Mouse (Mus musculus) hindbrain, embryonic 10.5 days (tissue): ENCODE data around the gene Isoc2b. TPM values are rescaled to one million over a fixed set of nuclear protein-coding genes. Genes with fewer than 3 reads are reported as not detected.
"Not testable (repeated sequence)": the region's sequence is repeated elsewhere in the genome, so short reads cannot be mapped to it uniquely, and the experiment has no call there.

Source experiments
- DNase-seq: peaks from one replicate; pipeline ENCODE4 v3.0.0-alpha.2; 2017; ENCODE audit warnings: low spot score
- H3K27ac ChIP-seq: fragments of 300-500 bp; sonication (generic); 2 replicates; pipeline ENCODE4 v1.5.1; 2016; ENCODE audit warnings: mild to moderate bottlenecking, moderate library complexity
- H3K27me3 ChIP-seq: fragments of 300-500 bp; sonication (generic); 2 replicates; pipeline ENCODE4 v1.6.1; 2016; ENCODE audit warnings: mild to moderate bottlenecking; ENCODE audit not compliant: poor library complexity, insufficient read depth, severe bottlenecking
- H3K36me3 ChIP-seq: fragments of 300-500 bp; sonication (generic); 2 replicates; pipeline ENCODE4 v1.6.1; 2016; ENCODE audit warnings: mild to moderate bottlenecking, moderate library complexity
- H3K4me1 ChIP-seq: fragments of 300-500 bp; sonication (generic); replicated peaks from 2 replicates; pipeline ENCODE4 v1.6.1; 2016; ENCODE audit warnings: mild to moderate bottlenecking
- H3K4me3 ChIP-seq: fragments of 300-500 bp; sonication (generic); 2 replicates; pipeline ENCODE4 v1.5.1; 2016; ENCODE audit warnings: mild to moderate bottlenecking, moderate library complexity
- H3K9me3 ChIP-seq: fragments of 300-500 bp; sonication (generic); 2 replicates; pipeline ENCODE4 v1.6.1; 2016; ENCODE audit warnings: mild to moderate bottlenecking, moderate library complexity
- WGBS: fragments of 180-500 bp; shearing (Covaris S2); methylation state at CpG from one replicate; pipeline ENCODE4 v1.1.7; 2016; 5-methylcytosine and 5-hydroxymethylcytosine counted together
- polyA plus RNA-seq: library from polyadenylated mRNA; unstranded; fragments of >200 nt; fragmentation: Nextera tagmentation; extraction: Ambion mirVana; gene quantifications from 2 replicates; pipeline ENCODE4 v1.2.1, GENCODE M21; 2016

The Isoc2b gene
- polyA plus RNA-seq, 1 experiment from 2014 or later: 3.3 TPM

GRCm38 (mm10) chr7:4844245-4844916 is 25.7 kb downstream of the Isoc2b start, which contains the start of gene Shisa7:
TSS of gene Shisa7 (minus strand) at chr7:4844696.
- Histone ChIP-seq H3K4me3 (peak within 1 kb of the TSS; percentile 55), H3K9me3 (0 out of 2 replicates have a peak, but pooled peaks cover 6% of the 10 kb centered on the region), H3K36me3 (no peaks in the 10 kb centered on the region), H3K27ac (peak within 1 kb of the TSS; percentile 77), H3K27me3 (peaks cover 50% of the 10 kb centered on the region), H3K4me1 (peaks cover 40% of the 10 kb centered on the region)
- DNase-seq: peak; percentile 11
- under 1% methylated on average over 41 of the region's 41 CpGs for WGBS

GRCm38 (mm10) chr7:4843604-4844244 is 26.3 kb downstream of the Isoc2b start:
- Histone ChIP-seq H3K27ac (peak overlapping the region; percentile 77), H3K27me3 (peaks cover 55% of the 10 kb centered on the region)

DNA sequence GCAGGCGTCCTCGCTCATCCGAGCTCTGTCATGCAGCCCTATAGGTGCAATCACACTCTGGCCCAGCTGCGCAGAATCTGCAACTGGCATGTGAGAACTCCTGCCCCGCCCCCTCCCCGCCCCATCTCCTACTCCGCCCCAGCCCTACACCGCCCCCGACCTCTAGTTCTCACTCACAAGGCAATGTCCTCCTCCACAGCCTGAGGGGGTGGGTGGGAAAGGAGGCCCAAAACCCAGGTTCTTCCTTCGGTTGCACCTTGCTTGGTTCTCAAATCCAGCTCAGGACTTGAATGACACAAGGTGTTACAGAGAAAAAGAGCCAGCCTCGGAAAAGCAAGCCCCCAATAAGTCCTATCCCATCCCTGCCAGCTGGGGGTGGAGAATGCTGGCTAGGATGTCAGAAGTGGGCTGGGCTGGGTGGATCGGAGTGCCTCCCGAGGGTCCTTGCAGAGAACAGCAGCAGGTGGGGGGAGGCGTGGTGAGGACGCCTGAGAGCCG is 27.4 kb downstream of the Isoc2b start:
- 1% methylated on average over 16 of the region's 16 CpGs for WGBS
- DNase-seq: peak; percentile 55
- Histone ChIP-seq H3K27me3 (peaks cover 61% of the 10 kb centered on the region), H3K9me3 (0 out of 2 replicates have a peak, but pooled peaks cover 6% of the 10 kb centered on the region), H3K4me1 (peaks cover 44% of the 10 kb centered on the region), H3K4me3 (peak overlapping the region; percentile 55), H3K36me3 (no peaks in the 10 kb centered on the region), H3K27ac (peak overlapping the region; percentile 77)

More at GRCm38 (mm10) chr7:4843604-4844244, 26.3 kb downstream of the Isoc2b start:
- under 1% methylated on average over 34 of the region's 34 CpGs for WGBS
- H3K36me3 ChIP-seq: no peaks in the 10 kb centered on the region
- H3K4me3 ChIP-seq: peak overlapping the region; percentile 55
- peaks cover 40% of the 10 kb centered on the region for H3K4me1 ChIP-seq
- peak; percentile 72 for DNase-seq
- 0 out of 2 replicates have a peak, but pooled peaks cover 6% of the 10 kb centered on the region for H3K9me3 ChIP-seq

- H3K4me3 ChIP-seq: peak overlapping the region; percentile 55
- peaks cover 46% of the 10 kb centered on the region for H3K4me1 ChIP-seq
- peak; percentile 34 for DNase-seq
- 56% methylated on average over 5 of the region's 5 CpGs for WGBS
- no peaks in the 10 kb centered on the region for H3K36me3 ChIP-seq
- H3K27me3 ChIP-seq: peaks cover 67% of the 10 kb centered on the region
- H3K9me3 ChIP-seq: 0 out of 2 replicates have a peak, but pooled peaks cover 5% of the 10 kb centered on the region
- no peak overlapping the region; the same call in 1 of the 2 replicates for H3K27ac ChIP-seq
Measured at GRCm38 (mm10) chr7:4842077-4842476, 28.0 kb downstream of the Isoc2b start.

GRCm38 (mm10) chr7:4837639-4838038 is 32.4 kb downstream of the Isoc2b start:
- Histone ChIP-seq H3K27ac (no peak overlapping the region), H3K4me3 (no peak overlapping the region), H3K4me1 (peaks cover 33% of the 10 kb centered on the region), H3K36me3 (no peaks in the 10 kb centered on the region), H3K27me3 (peaks cover 75% of the 10 kb centered on the region), H3K9me3 (0 out of 2 replicates have a peak, but pooled peaks cover 4% of the 10 kb centered on the region)
- 21% methylated on average over 1 of the region's 1 CpGs for WGBS
- DNase-seq: no peak

- peak; percentile 75 for DNase-seq
- H3K4me3 ChIP-seq: peak overlapping the region; percentile 68
- 0 out of 2 replicates have a peak, but pooled peaks cover 6% of the 10 kb centered on the region for H3K9me3 ChIP-seq
- whole genome bisulfite sequencing: under 1% methylated on average over 51 of the region's 51 CpGs
- H3K27ac ChIP-seq: peak overlapping the region; percentile 83
- no peaks in the 10 kb centered on the region for H3K36me3 ChIP-seq
- H3K4me1 ChIP-seq: peaks cover 21% of the 10 kb centered on the region
- H3K27me3 ChIP-seq: peaks cover 70% of the 10 kb centered on the region
Measured at GRCm38 (mm10) chr7:4836351-4836792, 33.7 kb downstream of the Isoc2b start.

DNA sequence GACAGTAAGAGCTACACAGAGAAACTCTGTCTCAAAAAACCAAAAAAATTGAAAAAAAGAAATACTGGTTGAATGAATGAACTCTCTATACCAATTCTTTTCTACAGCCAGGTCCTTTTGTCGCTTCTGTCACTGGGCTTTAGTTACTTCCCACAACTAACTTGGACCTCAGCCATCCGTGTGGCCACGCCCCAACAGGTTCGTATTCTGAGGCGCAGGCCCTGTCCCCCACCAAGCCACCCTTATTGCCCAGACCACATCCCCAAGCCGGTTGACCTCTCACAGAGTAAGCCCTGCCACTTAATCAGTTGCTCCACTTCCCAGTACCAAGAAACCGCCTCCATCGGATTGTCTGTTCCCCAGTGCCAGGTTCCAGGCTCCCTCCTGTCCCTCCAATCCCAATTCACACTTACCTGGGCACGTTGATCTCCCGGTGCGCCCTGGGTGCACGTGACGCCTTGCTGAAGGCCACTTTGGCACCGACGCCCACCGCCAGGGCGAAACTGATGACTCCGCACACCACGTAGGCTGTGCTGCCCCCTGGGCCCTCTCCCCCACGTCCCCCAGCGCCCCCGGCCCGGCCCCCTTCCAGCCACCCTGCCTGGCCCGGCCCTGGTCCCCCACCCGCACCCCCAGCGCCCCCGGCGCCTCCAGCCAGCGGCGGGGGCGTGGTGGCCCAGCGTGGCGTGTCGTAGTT is 34.3 kb downstream of the Isoc2b start:
- 4% methylated on average over 34 of the region's 34 CpGs for WGBS
- peak overlapping the region; percentile 68 for H3K4me3 ChIP-seq
- H3K27ac ChIP-seq: peak overlapping the region; percentile 83
- H3K36me3 ChIP-seq: no peaks in the 10 kb centered on the region
- peaks cover 73% of the 10 kb centered on the region for H3K27me3 ChIP-seq
- no peak for DNase-seq
- H3K9me3 ChIP-seq: 0 out of 2 replicates have a peak, but pooled peaks cover 6% of the 10 kb centered on the region
- H3K4me1 ChIP-seq: peaks cover 20% of the 10 kb centered on the region

DNA sequence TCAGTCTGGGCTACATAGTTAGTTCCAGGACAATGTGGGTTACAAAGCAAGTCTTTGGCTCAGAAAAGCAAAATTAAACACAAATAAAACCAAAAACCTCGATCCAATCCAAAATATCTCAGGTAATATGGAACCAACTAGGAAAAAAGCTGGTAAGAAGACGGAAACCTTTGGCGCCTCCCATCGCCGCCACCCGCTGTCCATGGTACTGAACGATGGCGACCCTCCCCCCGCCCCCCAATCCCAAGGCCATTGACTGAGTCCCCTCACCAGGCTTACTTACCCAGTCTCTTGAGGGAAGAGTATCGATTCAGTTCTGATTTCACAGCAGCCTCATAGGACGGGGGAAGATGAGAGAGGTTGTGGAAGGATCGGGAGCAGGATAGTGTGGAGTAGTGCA is 39.6 kb downstream of the Isoc2b start:
- Histone ChIP-seq H3K4me3 (no peak overlapping the region), H3K27ac (no peak overlapping the region), H3K4me1 (0 out of 2 replicates have a peak, but pooled peaks cover 4% of the 10 kb centered on the region), H3K36me3 (0 out of 2 replicates have a peak, but pooled peaks cover 4% of the 10 kb centered on the region), H3K9me3 (0 out of 2 replicates have a peak, but pooled peaks cover 5% of the 10 kb centered on the region), H3K27me3 (peaks cover 50% of the 10 kb centered on the region)
- 5% methylated on average over 12 of the region's 12 CpGs for WGBS
- DNase-seq: no peak

- Histone ChIP-seq H3K27ac (no peak overlapping the region), H3K4me3 (no peak overlapping the region), H3K36me3 (0 out of 2 replicates have a peak, but pooled peaks cover 4% of the 10 kb centered on the region), H3K4me1 (0 out of 2 replicates have a peak, but pooled peaks cover 12% of the 10 kb centered on the region), H3K27me3 (peaks cover 10% of the 10 kb centered on the region), H3K9me3 (0 out of 2 replicates have a peak, but pooled peaks cover 3% of the 10 kb centered on the region)
- DNase-seq: no peak
- WGBS: 48% methylated on average over 4 of the region's 4 CpGs
Measured at GRCm38 (mm10) chr7:4825365-4825764, 44.7 kb downstream of the Isoc2b start.

GRCm38 (mm10) chr7:4822162-4822907 is 47.7 kb downstream of the Isoc2b start:
- Histone ChIP-seq H3K27me3 (no peaks in the 10 kb centered on the region), H3K4me1 (0 out of 2 replicates have a peak, but pooled peaks cover 12% of the 10 kb centered on the region), H3K4me3 (no peak overlapping the region), H3K9me3 (no peaks in the 10 kb centered on the region), H3K36me3 (no peaks in the 10 kb centered on the region), H3K27ac (no peak overlapping the region)
- 72% methylated on average over 6 of the region's 6 CpGs for WGBS
- no peak for DNase-seq

DNA sequence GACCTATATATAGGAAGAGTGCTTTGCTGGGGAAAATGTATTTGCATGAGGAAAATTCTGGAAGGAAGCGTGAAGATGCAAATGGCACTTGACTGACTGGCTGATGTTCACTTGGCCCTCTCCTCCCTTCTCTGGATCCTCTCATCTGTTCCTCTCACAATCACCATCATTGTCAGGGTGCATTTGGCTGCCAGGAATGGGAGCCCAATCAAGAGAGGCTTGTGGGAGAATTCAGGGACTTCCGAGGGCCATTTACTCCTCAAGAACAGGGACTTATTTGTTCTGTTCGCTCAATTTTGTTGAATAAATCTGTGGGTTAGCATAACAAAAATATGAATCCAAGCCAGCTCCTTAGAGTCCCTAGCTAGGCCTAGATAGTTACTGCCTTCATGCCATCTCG is 48.4 kb downstream of the Isoc2b start:
- no peaks in the 10 kb centered on the region for H3K27me3 ChIP-seq
- no peak overlapping the region for H3K4me3 ChIP-seq
- H3K4me1 ChIP-seq: 0 out of 2 replicates have a peak, but pooled peaks cover 12% of the 10 kb centered on the region
- no peak for DNase-seq
- no peaks in the 10 kb centered on the region for H3K9me3 ChIP-seq
- no peak overlapping the region for H3K27ac ChIP-seq
- 85% methylated on average over 4 of the region's 4 CpGs for WGBS
- no peaks in the 10 kb centered on the region for H3K36me3 ChIP-seq

- not testable (repeated sequence) for H3K27ac ChIP-seq, H3K4me3 ChIP-seq, DNase-seq, H3K36me3 ChIP-seq, H3K27me3 ChIP-seq, H3K9me3 ChIP-seq
- WGBS: 92% methylated on average over 7 of the region's 7 CpGs
- 0 out of 2 replicates have a peak, but pooled peaks cover 12% of the 10 kb centered on the region for H3K4me1 ChIP-seq
Measured at GRCm38 (mm10) chr7:4820925-4821324, 49.1 kb downstream of the Isoc2b start.
